Mouse (Mus musculus): Measurements from ENCODE around the gene Csnk1g2.

The Csnk1g2 gene

DNA sequence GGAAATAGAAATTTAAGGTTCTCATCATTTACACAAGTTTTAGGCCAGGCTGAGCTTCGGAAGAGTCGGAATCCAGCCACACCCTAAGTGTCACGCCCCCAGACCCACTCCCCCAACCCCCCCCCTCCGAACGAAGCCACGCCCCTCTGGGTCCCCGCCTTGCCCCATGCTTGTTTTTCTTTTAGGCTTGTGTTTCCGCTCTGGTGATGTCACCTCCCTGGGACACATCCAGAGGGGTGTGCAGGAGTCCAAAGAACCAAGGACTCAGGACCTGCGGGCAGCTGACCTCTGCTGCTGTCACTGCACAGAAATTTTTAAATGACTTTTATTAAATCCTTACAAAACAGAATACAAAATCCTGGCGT, 42.4 kb downstream of the Csnk1g2 start:
- DNase-seq (ENCODE audit: low spot score in 2 of 2) = no peak

- DNase-seq (ENCODE audit: low spot score in 2 of 2) = no peak
Observed at GRCm38 (mm10) chr10:80665459-80665858, 42.8 kb downstream of the Csnk1g2 start.

DNA sequence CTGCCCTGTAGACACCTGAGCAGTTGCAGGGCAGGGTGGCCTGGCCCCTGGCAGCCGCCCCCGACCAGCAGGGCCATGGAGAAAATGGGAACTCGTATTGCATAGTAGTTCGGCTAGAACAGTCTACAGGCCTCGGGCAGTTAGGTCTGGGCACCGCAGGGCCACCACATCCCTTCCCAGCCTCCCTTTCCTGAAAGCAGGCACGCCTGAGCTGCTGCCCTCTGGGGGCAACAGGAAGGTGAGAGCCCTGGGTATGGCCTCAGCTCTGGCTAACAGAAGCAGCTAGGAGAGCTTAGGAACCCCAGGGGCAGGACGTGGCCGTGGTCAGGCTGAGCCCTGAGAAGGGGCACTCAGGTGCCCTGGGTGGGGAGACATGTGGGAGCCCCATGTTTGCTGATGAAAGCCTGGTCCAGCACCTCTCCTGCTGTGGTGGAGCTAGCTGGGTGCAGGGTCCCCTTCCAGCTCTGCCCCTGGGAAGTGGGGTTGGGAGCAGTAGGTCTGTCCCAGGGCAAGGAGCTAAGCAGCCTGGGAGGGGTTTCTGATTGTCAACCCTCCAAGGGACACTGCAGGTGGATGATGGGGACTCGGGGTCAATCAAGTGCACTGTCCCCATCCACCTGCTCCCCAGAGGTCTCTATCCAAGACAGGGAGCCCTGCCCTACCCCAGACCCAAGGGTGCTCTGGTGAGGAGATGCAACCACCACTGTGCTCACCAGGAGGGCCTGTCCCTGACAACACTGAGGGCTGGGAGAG, 43.5 kb downstream of the Csnk1g2 start:
- DNase-seq (ENCODE audit: low spot score in 2 of 2) = no peak

DNA sequence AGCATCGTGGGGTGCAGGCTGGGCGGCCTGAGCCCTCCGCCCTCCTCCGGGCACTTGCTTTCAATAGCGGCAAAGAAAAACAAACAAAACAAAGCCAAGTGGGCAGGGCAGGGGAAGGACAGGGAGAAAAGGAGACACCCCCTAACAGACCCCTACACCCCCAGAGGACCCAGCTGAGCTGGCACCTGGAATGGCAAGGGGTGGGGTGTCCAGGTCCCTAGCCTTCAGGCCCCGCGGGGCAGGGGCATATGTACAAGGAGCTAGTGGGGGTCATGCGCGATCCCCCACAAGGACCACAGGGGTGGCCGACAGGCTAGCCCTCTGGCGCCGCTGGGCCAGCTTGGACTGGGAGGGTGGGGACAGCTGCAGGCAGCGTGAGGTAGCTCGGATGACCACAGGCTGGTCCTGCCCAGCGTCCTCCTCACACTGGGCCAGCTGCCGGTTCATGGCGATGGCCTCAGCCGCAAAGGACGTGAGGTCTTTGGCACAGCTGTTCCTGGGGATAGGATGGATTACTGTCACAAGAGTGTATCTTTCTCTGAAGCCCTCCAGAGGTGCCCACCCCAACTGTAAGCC, 44.3 kb downstream of the Csnk1g2 start:
- DNase-seq (ENCODE audit: low spot score in 2 of 2) = no peak

DNA sequence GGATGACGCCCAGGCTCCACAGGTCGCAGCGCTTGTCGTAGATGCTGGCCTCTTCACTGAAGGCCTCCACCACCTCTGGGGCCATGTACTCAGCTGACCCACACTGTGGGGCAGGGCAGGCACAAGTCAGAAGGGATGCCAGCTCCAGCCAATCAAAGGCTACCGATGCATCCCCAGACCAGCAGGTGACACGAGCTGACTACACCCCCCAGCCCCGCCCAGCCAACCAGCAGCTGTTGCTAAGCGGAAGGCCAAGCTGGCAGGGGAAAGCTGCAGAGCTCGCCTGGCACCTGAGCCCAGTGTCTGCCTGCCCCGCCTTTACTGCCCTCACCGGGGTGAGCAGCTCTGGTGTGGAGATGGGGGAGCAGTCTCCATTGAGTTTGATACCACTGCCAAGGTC, 46.0 kb downstream of the Csnk1g2 start:
- DNase-seq (ENCODE audit: low spot score in 2 of 2) = no peak

DNA sequence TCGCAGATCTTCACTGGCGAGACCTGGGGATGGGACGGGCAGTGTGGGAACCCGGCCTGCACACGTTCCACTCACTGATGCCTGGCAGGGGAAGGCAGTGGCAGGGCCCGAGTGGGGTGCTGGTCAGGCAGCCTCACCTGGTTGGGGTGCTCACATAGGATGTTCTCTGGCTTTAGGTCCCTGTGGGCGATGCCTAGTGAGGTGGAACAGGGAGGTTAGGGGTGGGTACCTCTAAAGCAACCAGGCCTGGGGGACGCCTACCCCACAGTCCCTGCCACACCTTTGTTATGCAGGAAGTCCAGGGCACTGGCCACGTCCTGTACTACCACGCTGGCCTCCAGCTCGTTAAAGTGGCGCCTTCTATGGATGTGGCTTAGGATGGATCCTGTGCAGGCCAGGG, 46.4 kb downstream of the Csnk1g2 start:
- no peak for DNase-seq (ENCODE audit: low spot score in 2 of 2)

GRCm38 (mm10) chr10:80669737-80670485, 47.3 kb downstream of the Csnk1g2 start:
- DNase-seq (ENCODE audit: low spot score in 2 of 2) = no peak

DNA sequence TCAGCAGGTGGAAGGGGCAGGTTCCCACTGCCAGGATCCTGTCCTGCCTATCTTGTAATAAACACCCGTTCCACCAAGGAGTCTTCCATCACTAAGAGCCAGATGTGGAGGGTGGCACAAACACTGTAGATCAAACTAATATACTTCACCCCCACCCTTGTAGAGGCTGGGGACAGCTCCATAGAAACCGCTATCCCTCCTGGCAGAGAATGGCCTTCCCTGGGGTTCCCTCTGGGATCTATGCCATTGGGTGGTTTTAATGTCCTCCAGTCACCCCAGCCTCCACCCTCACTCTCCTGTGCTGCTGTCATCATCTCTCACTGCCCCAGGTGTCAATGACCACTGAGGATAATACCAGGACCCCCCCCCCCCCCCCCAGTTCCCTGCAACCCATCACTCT, 47.9 kb downstream of the Csnk1g2 start:
- no peak for DNase-seq (ENCODE audit: low spot score in 2 of 2)

GRCm38 (mm10) chr10:80671251-80671650, 48.6 kb downstream of the Csnk1g2 start:
- DNase-seq (ENCODE audit: low spot score in 2 of 2) = no peak

- no peak for DNase-seq (ENCODE audit: low spot score in 2 of 2)
Observed at GRCm38 (mm10) chr10:80671936-80672690, 49.5 kb downstream of the Csnk1g2 start.

DNA sequence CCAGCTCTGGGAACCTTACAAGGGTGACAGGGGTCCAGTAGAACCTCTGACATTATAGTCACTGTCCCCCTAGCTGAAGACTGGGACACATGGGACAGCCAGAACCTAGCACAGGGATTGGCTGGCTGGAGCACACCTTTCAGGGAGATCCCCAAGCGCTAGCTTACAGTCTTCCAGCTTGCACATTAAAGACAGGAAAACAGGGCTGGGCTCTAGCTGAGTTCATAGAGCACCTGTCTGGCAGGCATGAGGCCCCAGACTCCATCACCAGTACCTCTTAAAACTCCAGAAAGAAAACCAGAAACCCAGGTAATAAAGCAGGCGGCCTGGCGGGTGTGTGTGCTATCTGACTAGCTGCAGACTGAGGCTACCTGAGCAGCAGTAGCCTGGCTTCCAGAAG, 51.1 kb downstream of the Csnk1g2 start:
- no peak for DNase-seq (ENCODE audit: low spot score in 2 of 2)

DNA sequence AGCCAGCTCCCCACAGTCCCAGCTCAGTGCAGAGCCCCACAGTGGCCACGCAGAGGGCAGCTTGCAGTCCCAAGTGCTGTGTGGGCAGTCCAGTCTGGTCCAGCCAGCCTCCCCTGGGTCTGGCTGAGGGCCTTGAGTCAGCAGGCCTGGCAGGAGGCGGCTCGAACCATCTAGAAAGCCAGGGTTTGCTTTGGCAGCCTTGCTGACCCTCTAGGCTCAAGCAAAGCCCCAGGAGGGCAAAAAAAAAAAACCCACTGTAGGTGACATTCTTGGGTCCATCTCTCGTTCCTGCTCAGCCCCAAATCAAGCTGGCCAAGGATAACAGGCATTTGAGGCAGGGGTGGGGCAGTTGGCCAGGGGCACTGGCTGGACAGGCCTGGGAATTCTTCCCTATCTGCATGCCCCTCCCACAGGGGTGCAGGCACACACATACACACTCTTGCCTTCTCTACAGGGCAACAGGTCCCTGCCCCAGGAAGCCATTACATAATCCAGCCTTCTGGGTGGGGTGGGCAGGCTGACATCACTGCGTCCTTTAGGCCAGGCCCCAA, 51.6 kb downstream of the Csnk1g2 start:
- DNase-seq (ENCODE audit: low spot score in 2 of 2) = no peak

- DNase-seq (ENCODE audit: low spot score in 2 of 2) = no peak
Observed at GRCm38 (mm10) chr10:80674851-80675404, 52.3 kb downstream of the Csnk1g2 start.

DNA sequence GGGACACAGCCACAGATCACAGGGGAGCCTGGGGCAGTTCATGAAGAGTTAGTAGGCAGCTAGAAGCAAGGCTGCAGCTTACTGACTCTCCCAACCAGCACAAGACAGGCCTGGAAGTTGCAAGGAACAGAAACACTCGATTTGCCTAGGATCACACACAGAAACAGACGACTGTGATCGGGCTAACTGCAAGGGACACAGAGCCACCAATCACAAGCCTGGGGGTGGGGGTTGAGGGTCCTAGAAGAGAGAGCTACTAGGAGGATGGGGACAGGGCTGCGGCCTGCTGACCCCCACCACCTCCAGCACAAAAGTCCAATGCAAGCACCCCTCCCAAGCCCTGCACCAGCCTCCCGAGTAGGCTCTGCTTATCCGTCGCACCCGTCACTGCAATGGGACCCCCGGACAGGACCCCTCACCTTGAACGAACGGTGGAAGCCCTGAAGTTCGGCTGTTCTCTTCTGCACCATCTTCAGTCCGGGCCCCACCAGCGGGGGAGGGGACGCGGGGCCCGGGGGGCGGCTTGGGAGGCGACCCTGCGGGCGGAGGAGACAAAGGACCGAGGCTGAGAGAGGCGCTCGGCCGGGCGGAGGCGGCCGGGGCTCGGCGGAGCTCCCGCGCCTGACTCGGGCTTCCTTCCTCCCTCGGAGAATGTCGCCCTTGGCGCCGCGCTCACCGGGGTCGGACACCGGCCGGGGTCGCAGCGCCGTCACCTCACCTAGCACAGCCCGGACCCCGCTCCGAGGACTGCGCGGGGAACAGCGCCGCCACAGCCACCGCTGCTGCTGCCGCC, 53.0 kb downstream of the Csnk1g2 start:
- no peak for DNase-seq (ENCODE audit: low spot score in 2 of 2)

GRCm38 (mm10) chr10:80676198-80676928, 53.7 kb downstream of the Csnk1g2 start:
- peak; percentile 99 for DNase-seq (ENCODE audit: low spot score in 2 of 2)

GRCm38 (mm10) chr10:80677128-80677875, 54.7 kb downstream of the Csnk1g2 start:
- no peak for DNase-seq (ENCODE audit: low spot score in 2 of 2)

GRCm38 (mm10) chr10:80677942-80678436, 55.4 kb downstream of the Csnk1g2 start, which contains the start of gene Mknk2:
TSS of gene Mknk2 (minus strand) at chr10:80678112.
- peak; percentile 75 to 77 for DNase-seq (ENCODE audit: low spot score in 2 of 2)

DNA sequence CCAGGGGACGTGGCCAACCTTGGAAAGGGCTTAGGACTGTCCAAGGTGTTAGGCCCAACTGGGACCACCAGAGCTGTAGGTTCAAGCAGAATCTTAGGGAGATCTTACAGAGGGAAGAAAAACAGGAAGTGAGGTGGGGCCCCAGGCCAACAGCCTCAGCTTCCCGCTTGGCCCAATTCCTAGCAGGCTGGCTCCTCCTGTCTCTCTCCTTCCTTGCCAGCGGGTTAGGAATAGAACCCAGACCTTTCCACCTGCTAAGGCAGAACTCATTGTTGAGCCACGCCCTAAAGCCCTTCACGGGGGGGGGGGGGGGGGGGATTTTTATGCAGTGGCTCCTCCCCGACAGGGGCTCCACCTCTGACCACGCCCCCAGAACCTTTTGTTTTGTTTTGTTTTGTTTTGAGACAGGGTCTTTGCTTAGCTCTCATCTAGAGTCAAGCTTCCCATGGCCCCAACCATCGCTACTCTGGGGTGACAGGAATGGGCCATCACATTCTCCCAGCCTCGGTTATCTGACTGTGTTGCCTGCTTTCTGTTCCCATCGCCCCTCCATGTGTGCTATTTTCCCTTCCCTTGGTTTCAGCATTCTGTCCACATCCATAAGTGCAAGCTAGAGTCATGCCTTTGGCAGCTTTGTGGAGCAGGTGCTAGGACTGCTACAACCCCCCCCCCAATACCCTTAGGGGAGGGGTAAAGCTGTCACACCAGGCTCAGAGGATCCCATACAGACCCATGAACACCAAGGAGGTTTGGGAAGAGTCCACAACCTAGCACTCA, 56.2 kb downstream of the Csnk1g2 start:
- DNase-seq (ENCODE audit: low spot score in 2 of 2) = no peak
